Mouse (Mus musculus): ENCODE results near the gene Stk39. TPM values are rescaled to one million over a fixed set of nuclear protein-coding genes. Genes with fewer than 3 reads are reported as not detected.
A peak's percentile ranks its signal among the peaks of the same experiment; 100 is the strongest.

Stk39 gene
- total RNA-seq, 4 experiments from 2014 or later: 59.8 to 101 (median 73.8) TPM

DNA sequence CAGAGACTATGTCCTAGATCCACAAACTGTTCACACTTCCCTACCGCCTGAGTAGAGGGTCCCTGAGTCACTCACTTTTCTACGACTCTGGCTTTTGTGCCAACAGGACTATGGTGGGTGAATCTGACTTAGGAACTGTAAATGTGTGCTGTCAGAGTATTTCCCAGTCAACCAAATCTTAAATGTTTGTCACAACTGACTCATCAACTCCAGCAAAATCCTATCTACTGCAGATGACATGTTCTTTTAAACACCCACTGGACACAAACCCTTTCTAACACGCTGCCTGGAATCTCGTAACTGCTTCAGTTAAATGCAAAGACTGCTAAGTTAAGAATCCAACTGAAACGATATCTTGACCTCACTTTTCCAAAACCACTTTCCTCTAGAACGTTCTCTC, 135.2 kb downstream of the Stk39 start:
- no peak for DNase-seq

DNA sequence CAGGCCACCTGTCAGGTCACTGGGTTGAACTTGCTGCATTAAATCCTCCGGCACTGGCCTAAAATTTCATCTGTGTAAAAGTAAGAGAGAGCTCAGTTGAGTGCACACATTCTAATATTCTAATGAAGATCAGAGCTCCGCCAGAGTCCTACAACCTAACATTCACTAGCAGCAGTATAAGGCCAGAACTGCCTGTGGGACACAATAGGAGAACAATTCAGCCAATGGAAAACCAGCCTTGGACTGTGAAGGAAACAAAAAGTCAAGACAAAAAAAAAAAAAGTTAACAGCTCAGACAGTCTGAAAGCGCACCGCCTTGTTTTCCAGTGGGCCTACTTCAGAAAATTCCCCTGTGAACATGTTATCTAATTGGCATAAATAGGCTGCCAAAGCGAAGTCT, 137.1 kb downstream of the Stk39 start:
- no peak for DNase-seq

DNA sequence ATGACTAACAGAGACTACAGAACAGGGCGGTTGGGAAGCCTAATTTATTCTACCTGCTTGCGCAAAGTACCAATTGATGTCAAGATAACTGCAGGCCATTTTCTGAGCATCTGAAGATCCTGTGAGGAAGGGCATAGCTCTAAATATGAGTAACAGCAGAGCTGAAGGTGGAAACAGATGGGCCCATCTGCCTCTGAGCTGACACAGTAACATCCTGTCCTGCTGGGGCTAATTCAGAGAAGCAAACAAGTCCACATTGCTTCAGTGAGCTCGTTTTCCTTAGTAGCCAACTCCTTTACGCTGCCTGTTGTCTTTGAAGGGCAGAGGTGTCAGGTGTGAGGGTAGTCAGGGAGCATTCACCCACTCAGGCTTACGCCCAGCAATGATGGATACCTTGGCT, 146.8 kb downstream of the Stk39 start:
- DNase-seq: no peak

DNA sequence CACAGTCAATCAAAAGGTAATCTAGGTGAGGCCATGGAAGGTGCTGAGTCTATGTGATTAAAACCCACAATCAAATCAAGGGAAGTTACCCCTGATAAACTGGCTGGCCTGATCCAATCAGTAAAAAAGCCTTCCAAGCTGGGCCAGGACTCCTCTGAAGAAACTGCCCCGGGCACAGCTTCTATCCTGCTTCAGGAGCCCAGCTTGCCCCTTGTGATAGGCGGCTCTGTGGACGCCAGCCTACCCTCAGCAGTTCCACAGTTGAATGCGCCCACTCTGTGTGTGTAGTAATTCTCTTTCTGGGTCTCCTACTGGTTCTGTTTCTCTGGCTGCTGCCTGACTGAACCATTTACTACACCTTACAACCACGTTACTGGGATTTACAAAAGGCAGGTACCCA, 150.8 kb downstream of the Stk39 start:
- DNase-seq: no peak

DNA sequence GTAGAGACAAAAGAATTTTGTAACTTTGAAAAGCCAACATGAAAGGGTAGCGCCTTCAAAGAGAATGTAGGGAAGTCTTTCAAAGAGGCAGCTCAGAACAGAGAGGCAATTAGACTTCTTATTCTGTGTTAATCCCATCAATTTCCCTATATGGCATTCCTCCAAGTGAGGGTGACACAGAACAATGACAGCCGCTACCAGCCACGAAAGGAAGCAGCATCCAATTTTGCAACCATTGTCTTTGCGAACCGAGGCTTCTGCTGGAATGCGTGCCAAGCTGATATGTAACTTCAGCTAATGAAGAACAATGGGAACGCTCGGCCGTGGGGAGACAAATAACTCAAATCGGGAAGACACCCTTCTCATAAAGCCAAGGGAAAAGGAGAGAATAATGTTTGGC, 151.4 kb downstream of the Stk39 start:
- DNase-seq: no peak

DNA sequence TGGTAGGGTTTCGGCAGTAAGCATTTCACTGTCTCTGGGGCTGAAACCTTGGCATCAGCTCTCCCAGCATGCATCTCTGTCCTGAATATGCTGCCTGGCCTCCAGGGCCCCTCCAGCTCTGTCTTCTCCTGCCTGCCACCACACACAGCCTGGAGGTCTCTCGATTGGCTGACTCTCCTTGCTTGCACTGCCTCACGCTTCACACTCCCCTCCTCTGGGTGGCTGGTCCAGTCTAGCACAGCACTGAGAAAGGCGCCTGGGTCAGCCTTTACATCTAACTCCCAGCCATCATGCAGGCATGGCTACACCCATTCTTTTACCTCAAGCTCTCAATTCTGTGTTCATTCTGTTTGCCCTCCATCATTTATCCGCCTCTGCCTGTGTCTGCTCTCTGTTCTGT, 153.6 kb downstream of the Stk39 start:
- DNase-seq: no peak

DNA sequence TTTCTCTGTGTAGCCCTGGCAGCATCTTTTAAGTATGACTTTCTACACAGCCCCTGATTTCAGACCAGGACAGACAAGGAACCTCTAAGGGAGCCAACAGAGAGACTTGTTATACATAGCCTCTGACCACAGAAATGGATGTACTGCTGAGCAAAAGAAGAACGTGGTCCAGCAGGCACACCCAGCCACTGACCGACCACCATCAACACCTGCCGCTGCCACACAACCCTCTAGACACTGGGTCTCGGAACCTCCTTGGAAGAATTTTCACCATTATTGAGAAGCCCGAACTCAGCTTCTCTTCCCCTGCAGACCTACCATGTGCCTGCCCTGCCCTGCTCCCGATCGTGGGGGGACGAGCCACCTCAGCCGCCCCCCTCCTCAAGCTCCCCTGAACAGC, 154.2 kb downstream of the Stk39 start:
- no peak for DNase-seq

DNA sequence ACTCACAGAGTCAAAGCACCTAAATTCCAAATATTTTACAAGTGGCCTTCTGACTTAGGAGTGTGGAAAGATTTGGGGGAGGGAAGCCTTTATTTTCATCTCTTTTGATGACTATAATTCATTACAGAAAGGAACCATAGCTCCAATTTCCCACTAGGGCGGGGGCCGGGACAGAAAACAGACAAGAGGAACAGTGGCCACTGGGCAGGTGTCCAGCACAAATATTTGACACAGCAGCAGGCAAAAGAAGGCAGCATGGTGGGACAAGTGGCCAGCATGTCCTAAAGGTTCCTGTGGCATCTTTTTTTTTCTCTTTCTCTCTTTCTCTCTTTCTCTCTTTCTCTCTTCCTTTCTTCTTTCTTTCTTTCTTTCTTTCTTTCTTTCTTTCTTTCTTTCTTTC, 154.6 kb downstream of the Stk39 start:
- no peak for DNase-seq

DNA sequence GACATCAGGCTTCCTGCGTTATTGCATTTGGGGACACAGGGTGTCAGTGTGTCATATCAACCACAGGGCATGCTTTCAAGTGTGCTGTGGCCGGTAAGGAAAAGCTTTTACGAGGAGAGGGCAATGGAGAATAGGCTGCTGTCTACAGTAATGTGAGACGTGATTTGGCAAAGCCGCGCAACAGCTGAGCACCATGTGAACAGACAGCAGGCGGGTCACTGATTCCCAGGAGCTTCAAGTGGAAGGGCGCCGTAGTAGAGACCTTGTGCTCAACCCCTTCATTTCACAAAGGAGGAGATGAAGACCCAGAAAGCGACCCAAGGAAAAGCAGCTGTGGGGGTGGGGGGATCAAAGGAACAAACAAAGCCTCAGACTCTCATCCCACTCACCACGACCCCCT, 156.8 kb downstream of the Stk39 start:
- DNase-seq: no peak

DNA sequence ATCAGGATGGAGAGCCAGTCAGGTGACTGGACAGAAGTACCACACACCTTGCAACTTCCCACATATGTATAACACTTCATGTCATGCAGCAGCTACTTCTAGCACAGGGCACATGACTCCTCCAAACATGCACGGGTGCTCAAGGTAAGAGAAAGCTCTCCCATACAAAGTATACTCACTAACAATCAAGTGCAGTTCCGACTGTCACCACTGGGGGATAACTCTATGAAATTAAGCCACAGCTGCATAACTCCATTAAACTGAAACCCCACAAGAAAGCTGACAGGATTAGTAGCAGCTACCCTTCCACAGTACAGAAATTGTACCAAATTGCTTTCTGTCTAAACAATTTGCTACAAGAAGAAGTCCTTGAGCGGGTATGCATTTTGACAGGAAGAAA, 161.9 kb downstream of the Stk39 start:
- no peak for DNase-seq

DNA sequence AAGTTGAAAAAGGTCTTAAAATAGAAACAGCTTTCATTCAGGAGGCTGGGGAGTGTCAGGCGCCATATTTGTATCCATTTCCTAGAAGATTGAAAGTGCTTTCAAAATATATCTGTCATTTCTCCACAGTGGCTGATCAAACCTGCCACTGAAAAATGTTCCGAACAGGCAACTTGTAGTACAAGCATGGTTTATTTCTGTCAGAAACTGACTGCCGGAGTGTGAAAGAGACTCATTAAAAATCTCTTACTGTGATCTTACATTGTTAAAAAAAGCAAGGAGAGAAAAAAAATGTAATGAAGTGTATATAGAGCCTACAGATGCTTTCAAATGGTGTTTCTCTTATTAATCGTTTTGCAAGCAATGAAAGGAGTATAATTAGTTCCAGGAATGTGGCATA, 165.5 kb downstream of the Stk39 start:
- no peak for DNase-seq

DNA sequence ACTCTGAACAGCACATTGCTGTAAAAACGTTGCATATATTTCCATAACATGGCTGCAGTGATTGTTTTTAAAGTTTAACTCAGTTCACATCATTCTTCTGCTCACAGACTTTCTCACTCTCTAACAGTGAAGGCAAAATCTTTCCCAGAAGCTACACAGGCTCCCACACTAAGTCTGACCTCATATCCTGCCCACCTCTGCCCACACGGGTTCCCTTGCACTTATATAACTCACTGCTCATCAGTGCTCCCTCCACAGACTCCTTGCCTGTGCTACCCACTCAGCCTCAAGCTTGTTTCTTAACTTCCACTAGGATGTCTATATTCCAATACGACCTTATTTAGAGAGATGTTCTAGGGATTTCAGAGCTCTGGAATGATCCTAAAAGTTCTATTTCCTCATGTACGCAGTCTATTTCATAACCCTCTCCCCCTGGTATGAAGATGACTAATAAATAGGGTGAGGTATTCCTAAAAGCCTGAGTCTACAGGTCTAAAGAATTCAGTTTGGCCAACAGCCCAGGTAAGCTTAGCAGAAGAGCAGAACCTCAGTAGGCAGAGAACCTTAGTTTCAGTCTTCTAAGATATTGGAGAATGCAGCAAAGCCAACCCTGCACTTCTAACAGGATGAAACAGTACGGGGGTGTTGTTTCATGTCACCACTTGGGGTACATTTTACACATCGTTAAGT, 167.2 kb downstream of the Stk39 start:
- DNase-seq: no peak

DNA sequence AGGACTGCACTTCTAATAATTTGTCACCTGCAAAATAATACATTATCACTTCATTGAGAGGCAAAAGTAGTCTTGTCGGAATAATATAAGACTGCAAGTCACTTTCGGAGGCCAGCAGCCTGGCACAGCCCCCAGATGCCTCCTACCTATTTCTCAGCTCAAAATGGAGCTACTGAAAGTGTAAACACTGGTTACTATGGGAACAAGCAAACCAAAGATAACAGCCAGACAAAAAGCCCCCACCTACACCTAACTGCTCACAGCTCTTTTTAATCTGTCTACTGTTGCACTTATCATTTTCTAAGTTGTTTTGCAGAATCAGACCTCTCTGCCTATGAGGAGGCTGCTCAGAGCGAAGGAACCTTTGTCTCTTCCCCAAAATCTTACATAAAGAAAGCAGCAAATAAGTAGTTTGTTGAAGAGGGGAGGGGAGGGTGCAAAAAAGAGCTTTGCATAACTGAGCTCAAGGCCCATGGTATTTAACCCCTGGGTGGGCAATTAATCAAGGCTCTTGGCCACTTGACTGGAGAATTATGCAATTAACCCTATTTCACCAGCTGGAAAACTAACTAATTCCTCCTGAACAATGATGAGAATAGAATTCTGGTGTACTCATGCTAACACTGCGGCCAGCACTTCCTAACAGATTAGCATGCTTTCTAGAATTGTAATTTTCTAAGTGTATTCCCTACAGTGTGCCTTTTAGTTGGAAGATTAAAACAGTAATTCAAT, 170.1 kb downstream of the Stk39 start:
- no peak for DNase-seq

DNA sequence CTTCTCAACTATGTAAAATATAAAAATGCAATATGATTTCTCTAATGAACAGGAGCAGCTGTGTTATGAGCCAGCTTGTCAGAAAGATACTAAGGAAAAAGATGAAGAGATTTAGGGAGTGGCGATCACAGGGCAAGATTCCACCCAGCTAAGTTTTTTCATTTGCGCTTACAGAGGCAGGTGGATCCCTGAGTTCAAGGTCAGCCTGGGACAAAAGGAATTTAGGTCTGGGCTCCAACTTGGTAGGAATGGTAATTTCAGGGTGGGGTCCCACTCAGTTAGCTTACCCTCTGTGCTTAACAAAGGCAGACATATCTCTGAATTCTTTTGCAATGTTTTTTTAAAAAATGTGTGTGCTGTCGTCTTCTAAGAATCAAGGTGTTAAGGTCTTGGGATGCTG, 173.7 kb downstream of the Stk39 start:
- DNase-seq: no peak

DNA sequence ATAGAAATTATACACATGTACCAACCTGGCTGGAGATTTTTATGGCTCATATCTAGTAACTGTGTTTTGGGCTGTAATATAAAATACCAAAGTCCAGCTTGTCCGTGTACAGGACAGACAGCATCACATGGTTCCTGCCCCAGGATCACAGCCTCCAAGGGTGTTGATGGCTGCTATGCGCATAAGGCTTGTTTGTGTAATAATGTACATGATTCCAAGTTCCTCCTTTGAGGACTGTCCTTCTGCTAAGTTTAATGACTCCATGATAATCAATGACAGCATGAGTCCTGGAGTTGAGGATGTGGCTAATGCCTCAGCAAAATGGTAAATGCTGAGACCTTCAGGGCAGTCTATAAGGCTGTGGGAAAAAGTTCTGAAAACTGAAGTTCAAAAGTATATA, 174.1 kb downstream of the Stk39 start:
- DNase-seq: no peak

DNA sequence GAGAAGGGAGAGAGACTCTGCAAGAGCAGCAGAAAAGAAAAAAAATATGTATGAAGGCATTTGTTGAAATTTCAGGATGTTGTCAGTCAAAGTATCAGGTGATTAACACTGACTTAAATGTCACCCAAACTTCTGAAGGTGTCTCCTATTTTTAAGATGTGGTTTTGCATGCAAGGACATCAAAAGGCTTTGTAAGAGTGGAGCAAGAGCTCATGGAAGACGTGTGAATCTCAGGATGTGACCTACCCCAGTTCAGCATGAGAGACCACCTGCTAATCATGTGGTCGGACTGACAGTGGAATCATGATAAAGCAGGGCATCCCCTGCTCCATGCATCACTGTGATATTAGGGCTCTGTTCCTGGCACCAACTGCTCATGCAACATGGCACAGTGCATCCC, 175.3 kb downstream of the Stk39 start:
- no peak for DNase-seq

DNA sequence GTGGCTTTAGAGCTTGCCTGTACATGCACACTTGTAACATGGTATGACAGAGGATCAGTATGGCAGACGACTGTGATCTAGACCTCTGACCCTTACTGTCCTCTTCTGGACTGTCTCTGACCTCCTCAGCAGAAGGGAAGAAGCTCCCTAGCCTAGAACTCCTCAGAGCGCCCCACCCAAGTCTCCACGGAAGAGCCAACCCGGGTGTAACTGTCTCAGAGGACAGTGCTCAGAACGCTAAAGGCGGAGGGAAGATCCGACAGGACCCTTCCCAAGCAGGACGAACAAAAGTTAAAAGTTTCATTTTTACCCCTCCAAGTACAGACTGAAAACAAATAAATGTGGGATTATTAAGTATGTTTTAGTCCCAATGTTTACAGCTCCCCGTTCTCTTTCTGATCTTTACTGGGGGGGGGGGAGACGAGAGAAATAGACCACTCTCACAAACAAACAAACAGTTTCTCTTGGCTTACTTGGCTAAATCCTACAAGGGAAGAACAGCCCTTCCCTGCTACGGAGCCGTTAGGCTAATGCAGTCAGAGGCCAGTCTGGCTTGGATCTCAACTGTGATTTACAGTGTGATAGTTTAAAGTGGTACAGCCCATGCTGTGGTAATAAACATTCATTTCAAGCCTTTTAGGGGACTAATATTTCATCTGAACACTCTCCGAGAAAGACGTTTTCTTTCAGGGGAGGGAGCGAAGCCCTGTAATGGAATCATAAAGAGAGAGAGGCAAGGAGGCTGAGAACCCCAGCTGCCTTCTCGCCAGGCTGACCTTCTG, 179.3 kb downstream of the Stk39 start:
- no peak for DNase-seq

DNA sequence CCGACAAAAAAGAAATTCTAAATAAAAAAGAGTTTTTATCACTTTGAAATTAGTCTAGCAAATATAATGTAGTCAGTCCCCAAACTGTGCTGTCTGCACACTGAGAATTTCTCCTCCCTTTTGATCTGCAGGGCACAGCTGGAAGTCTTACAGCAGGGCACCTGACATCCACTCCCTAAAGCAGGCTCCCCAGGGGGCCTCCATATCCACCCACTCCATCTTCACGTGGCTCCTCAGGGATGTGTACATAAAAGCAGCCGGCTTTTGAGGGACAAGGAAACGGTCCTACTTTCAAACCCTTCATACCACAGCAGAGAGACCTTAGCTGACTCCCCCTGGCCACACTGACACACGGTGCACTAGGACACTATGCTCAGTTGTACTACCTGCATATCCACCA, 180.2 kb downstream of the Stk39 start:
- no peak for DNase-seq

DNA sequence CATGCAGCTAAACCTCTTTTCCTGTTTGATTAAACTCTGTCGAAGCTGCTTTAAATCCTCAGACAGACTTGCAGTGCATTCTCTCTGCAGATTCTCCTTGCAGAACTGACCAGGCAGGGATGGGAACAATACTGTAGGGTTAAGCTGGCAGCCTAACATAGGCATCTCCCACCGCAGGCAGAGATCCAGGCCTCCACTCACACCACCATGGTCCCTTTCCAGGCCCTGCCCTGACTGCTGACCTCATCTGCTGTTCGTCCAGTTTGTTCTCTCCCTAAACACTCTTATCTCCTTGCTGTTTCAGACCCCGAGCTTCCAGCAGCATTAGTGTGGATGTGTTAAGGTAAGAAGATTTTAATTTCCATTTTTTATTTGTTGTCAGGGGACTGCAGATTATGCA, 182.1 kb downstream of the Stk39 start:
- DNase-seq: no peak

DNA sequence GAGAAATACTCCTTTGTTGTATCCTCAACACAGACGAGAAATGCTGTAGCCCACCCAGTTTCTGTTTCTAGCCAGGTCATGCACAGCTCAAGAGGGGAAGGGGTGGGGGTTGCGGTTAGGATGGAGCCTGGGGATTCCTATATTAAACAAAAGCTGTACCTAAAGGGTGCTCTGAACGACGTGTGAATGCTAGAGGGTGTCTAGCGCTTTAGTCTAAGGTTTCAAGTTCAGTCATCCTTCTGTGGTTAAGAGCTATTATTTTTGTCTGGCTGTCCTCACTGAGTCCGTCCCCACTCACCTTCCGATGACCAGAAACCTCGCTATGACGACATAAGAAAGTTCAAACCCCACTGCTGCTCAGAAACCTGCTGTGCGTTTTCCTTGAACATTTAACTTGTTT, 182.9 kb downstream of the Stk39 start:
- no peak for DNase-seq

DNA sequence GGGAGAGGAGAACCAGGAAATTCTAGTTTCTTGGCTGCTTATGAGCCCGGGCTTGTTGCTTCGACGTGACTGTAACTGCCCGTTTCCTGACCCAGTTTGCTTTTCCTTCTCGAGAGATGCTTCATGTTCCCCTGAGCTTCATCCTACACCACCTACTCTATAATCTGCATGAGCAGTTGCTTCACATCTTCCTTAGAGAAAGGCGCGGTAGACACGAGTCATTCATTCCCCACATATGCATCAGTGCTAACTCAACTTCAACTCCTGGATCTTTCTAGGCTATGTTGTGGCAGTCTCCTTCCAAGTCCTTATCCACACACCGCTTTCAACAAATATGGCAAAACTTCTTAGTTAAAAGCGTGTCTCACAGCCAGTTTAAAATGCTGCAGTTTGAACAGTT, 184.0 kb downstream of the Stk39 start:
- DNase-seq: no peak

DNA sequence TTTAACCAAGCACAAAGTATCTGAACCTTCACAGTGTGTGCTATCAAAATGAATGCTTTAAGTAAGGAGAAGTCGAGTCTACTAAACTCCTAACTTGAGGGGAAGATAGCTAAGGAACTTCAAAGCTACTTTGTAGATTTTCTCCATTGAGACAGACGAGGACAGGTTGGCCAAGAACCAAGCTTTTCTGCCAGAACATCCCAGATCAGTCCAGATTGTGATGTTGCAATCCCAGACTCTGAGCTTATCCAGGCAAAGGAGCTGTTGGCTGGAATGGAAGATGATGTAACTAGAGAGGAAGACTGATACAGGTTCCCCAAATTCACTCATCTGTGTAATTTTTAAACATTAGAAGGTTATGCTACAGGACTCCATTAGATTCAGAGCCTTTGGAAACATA, 187.7 kb downstream of the Stk39 start:
- DNase-seq: peak; percentile 15

DNA sequence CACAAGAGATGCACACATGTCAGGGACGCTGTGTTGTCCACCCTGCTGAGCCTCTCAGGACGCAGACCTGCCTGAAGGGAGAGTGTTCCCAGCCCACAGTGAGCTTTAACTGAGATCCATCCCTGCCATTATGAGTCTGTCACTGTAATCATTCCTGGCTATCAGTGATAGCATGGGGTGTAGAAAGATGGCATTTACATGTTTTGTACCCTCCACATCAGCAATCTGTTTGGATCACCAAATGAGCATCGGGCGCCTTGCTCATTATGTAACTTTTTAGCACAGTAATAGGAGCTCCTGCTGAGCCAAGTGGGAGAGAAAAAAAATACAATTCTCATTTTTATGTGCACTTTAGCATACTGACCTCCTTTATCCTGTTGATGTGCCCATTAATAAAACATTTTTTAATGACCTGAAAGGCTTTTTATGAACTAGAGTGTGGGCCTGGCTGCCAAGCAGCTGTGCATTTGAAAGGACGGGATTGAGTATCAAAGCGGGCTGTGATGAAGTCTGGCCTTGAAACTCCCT, 189.0 kb downstream of the Stk39 start:
- DNase-seq: no peak

DNA sequence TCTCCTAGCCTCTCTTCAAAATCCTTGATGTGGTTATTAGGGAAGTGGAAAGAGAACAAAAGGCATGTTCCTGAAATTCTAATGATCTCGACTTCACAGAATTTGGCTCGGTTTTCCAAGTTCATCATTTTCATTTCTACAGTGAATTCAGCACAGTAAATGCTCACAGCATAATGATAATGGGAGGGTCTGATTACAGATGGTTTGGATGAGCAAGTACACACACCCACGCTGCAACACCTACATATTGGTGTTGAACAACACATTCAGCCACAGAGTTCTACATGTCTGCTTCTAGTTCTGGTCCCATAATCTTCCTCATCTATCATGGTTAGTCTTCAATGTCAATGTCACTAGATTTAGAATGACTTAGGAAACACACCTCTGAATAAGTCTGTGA, 190.5 kb downstream of the Stk39 start:
- no peak for DNase-seq
